Mouse (Mus musculus) frontal cortex, adult (tissue): ENCODE data around the gene Gm17545.

Experiments used
- ATAC-seq: cut with Nextera tagmentation; 2 replicates; pipeline ENCODE4 v1.9.2; 2017; ENCODE audit warnings: mild to moderate bottlenecking, moderate library complexity, mixed read lengths; ENCODE audit not compliant: low TSS enrichment

Gene Gm17545

GRCm38 (mm10) chr9:22445123-22445522, 9.0 kb upstream of the Gm17545 start:
- no peak for ATAC-seq

DNA sequence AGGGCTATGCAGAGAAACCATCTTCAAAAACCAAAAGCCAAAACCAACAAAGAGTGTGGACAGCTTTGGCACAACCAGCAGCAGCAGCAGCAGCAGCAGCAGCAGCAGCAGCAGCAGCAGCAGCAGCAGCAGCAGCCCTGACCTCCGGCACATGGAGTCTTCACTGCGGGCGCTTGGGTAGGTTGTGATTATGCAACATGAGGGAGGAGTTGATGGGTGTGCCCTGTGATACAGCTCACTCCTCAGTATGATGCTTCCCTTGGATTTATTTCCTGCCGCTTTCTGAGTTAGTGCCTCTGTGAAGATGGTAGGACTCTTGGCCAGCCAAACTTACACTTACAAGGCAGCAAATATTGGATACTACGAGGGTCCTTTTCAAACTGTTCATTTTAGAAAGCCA, 6.9 kb upstream of the Gm17545 start:
- ATAC-seq = no peak

DNA sequence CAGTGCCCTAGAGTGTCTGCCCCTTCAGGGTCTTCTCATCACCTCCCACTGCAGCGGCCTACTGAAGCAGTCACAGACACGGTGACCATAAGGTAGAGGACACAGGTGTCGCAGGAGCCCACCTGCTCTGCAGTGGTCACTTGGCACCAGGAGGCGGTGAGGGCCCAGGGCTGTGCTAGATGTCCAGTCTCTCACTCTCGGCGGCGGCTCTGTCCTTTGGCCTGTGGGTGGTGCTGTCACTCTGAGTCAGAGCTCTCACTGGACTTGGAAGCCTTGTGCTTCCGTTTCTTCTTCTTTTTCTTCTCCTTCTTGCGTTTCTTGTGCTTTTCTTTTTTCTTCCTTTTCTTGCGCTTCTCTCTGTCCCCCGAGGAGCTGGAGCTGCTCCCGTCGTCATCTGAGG, 5.7 kb upstream of the Gm17545 start:
- ATAC-seq = no peak

DNA sequence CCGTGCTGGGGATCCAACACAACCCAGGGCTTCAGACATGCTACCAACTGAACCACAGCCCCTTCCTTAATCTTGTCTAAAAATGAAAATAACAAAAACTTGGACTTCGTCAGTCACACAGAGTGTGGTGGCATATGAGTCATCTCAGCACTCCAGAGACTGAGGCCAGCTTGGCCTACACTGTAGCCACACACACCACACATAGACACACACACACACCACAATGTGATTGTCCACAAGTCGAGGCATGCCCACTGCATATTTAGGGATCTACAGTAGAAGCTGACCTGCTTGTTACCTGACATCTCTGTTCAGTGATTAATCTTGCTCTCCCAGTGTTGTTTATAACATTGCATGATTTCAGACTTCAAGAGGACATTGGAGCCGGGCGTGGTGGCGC, 4.9 kb upstream of the Gm17545 start:
- ATAC-seq = peak; percentile 44; the same call in 1 of the 2 replicates

DNA sequence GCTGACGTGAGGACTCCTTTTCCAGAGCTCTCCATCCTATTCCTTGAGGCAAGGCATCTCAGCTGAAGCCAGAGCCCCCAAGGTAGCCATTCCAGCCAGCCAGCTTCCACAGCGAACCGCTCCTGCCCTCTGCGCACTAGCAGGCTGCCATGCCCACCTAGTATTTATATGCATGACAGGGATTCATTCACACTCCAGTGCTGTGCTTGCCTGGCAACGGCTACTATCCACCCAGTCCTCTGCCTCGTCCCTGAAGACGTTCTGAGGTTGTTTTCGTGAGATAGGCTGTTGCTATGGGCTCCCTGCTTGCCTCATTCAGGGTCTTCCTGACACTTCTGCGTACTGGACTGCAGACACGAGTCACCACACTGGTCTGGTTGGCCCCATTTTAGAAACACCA, 1.4 kb upstream of the Gm17545 start:
- peak; percentile 48 for ATAC-seq

DNA sequence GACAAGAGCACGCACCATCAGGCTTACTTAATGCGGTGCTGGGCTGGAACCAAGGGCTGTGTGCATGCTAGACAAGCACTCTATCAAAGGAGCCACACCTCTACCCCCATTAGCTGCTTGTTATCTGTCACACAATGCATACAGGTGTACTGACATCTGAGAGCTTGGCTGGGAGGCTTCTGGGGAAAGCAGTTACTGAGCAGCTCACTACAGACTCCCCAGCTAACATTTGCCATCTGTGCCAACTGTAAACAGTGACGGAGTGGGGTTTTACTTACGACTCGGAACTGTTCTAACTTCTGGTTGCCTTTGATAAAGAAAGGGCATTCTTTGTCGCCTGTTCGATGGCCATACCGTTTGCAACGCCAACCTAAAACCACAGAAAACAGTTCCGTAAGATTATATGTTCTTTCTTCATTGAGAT, 577 bp upstream of the Gm17545 start:
- no peak for ATAC-seq

DNA sequence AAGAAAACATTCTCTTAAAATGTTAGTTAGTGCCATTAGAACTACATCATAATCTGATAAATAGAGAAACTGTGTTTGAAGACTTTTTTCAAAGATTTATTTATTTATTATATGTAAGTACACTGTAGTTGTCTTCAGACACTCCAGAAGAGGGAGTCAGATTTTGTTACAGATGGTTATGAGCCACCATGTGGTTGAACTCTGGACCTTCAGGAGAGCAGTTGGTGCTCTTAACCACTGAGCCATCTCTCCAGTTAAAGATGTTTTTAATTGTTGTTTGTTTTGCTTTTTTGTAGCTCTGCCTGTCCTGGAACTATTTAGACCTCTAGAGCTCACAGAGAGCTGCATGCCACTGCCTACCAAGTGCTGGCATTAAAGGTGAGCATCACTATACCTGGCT, 951 bp downstream of the Gm17545 start:
- no peak for ATAC-seq

GRCm38 (mm10) chr9:22457142-22457835, 3.2 kb downstream of the Gm17545 start:
- no peak for ATAC-seq

- peak; percentile 74 for ATAC-seq
Observed at GRCm38 (mm10) chr9:22461946-22462345, 7.9 kb downstream of the Gm17545 start.

DNA sequence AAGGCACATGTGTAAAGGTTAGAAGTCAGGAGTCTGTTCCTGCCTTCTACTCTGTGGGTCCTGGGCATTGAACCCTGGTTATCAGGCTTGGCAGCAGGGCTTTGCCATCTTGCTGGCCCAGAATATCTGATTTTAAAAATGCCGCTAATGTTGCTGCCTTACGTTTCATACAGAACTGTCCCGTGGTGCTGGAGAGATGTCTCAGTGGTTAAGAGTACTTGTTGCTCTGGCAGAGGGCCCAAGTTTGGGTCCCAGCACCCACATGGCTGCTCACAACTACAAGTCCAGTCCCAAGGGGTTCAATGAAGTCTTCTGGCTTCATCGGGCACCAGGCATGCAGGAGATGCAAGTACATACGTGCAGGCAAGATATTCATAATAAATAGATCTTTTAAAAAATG, 12.1 kb downstream of the Gm17545 start:
- ATAC-seq = no peak

DNA sequence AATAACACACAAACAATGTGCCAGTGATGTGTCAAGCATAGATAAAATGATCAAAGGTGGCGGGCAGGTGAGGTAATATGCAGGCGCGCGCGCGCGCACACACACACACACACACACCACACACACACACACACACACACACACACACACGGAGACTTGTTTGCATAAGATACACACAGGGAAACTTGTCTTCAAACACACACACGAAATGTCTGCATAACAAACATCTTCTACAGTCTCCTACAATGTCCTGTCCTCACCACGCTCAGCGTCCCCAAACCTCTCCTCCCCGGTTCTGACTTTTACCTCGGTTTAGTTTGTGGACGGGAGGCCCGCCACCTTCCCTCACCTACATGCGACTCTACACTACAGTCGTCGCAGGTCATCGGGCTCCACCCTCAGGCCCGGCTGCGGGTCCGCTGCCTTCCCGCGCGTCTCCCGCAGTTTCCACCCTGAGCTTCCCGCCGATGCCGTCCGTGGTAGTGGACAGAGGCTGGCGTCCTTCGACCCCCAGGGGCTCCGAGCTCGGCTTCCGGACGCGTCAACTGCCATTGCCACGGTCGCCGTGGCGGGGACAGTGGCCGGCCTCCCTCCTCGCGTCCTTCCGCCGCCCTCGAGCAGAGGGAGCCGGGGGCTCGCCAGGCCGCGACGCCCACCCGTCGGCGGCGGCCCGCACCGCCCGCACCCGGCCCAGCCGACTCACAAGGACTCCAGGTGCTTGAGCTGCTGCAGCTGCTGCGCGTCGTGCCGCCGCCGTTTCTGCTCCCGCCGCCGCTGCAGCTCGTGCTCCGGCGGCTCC, 13.5 kb downstream of the Gm17545 start:
- ATAC-seq = peak; percentile 62

GRCm38 (mm10) chr9:22468170-22468898, 14.2 kb downstream of the Gm17545 start:
- ATAC-seq = peak; percentile 83

DNA sequence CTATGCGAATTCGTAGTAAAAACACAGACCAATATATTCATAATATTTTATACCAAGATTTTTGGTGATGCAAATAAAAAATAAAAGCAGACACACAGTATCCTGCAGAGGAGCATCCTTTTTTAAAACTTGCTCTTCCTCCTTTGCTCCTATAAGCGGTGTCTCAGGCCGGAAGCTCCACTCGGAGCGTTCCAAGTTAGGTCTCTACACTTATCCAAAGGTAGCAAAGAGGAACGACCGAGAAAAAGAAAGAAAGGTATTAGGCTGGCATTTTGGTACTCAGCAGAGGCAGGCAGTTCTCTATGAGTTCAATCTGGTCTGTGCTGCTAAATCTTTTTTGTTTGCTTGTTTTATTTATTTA, 14.8 kb downstream of the Gm17545 start:
- ATAC-seq = no peak

GRCm38 (mm10) chr9:22469643-22470042, 15.6 kb downstream of the Gm17545 start, which contains the start of gene Rp9:
Gene Rp9, minus strand, starts transcription at chr9:22469743.
- no peak for ATAC-seq

- ATAC-seq = peak; percentile 99
Observed at GRCm38 (mm10) chr9:22475424-22475868, 21.4 kb downstream of the Gm17545 start, which contains the start of gene Bbs9. Gene Bbs9, plus strand, starts transcription at chr9:22475715.

DNA sequence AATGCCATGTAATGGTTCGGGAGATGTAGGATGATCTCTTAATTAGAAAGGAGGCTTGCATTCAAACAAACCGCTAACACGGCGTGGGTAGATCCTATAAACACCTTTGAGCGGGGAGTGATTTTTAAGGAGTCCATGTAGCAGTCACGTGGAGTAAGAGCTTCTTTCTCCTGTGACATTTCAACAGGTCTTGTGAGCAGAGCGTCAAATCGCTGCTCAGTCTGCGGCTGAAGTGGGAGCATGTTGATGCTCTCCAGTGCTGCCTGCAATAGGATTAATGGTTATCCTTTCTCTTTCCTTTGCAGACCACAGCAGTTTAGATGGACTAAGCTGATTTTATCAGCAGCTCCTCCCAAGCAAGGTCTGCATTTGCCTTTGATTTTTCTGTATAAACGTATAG, 22.2 kb downstream of the Gm17545 start:
- ATAC-seq = peak; percentile 33

GRCm38 (mm10) chr9:22478946-22479345, 24.9 kb downstream of the Gm17545 start:
- no peak for ATAC-seq

GRCm38 (mm10) chr9:22483866-22484561, 29.9 kb downstream of the Gm17545 start:
- peak; percentile 88 for ATAC-seq

GRCm38 (mm10) chr9:22484562-22485308, 30.6 kb downstream of the Gm17545 start:
- no peak for ATAC-seq

DNA sequence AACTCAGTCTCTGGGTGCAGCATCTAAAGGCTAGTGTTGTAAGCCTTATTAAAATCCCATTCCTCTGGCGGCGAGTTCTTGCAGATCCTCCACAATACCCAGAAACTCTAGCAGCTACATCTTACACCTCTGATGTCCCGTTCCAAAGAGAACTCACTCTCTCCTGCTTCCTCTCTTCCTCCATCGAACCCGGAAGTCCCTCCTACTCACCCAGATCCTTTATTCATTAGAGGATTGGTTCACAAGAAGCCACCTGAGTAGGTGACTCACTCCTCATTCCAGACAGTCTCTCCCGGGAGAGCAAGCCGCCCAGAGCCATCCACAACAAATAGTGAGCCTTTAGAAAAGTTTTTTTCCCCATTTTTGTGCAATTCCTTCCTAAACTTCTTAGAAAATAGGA, 32.1 kb downstream of the Gm17545 start:
- ATAC-seq = no peak

GRCm38 (mm10) chr9:22488963-22489362, 34.9 kb downstream of the Gm17545 start:
- ATAC-seq = no peak
